Mouse (Mus musculus) lung, embryonic 16.5 days (tissue): ENCODE measurements around the gene Akap5. TPM values are rescaled to one million over a fixed set of nuclear protein-coding genes. Genes with fewer than 3 reads are reported as not detected.

Source experiments
- ATAC-seq: fragments of 200-750 bp; cut with Nextera tagmentation; 2 replicates; pipeline ENCODE4 v1.8.0; 2017; ENCODE audit warnings: low read depth, mild to moderate bottlenecking, moderate library complexity
- H3K27ac ChIP-seq: fragments of 300-500 bp; sonication (generic); 2 replicates; pipeline ENCODE4 v1.5.1; 2014; ENCODE audit warnings: mild to moderate bottlenecking, control low read depth, low read length
- H3K27me3 ChIP-seq: fragments of 300-500 bp; sonication (generic); 2 replicates; pipeline ENCODE4 v1.6.1; 2014; ENCODE audit warnings: low read depth, low read length, mixed read lengths; ENCODE audit not compliant: control insufficient read depth, insufficient read depth
- H3K36me3 ChIP-seq: fragments of 300-500 bp; sonication (generic); 2 replicates; pipeline ENCODE4 v1.6.1; 2014; ENCODE audit warnings: low read length; ENCODE audit not compliant: control insufficient read depth, insufficient read depth
- H3K4me1 ChIP-seq: fragments of 300-500 bp; sonication (generic); replicated peaks from 2 replicates; pipeline ENCODE4 v1.6.1; 2014; ENCODE audit warnings: low read length, mixed read lengths; ENCODE audit not compliant: control insufficient read depth, insufficient read depth
- H3K4me2 ChIP-seq: fragments of 300-500 bp; sonication (generic); 2 replicates; pipeline ENCODE4 v1.6.1; 2014; ENCODE audit warnings: low read depth, low read length, control low read depth
- H3K4me3 ChIP-seq: fragments of 300-500 bp; sonication (generic); 2 replicates; pipeline ENCODE4 v1.5.1; 2014; ENCODE audit warnings: mild to moderate bottlenecking, low read length, control low read depth
- H3K9ac ChIP-seq: fragments of 300-500 bp; sonication (generic); 2 replicates; pipeline ENCODE4 v1.6.1; 2014; ENCODE audit warnings: low read length, control low read depth
- H3K9me3 ChIP-seq: fragments of 300-500 bp; sonication (generic); 2 replicates; pipeline ENCODE4 v1.6.1; 2016; ENCODE audit warnings: low read length; ENCODE audit not compliant: control insufficient read depth
- WGBS: fragments of 180-500 bp; shearing (Covaris S2); extraction: QIAGEN DNeasy Blood & Tissue Kit; methylation state at CpG from one replicate; pipeline ENCODE4 v1.1.7; 2014; 5-methylcytosine and 5-hydroxymethylcytosine counted together
- polyA plus RNA-seq: library from polyadenylated mRNA; unstranded; fragments of >200 nt; fragmentation: Nextera tagmentation; extraction: Ambion mirVana; gene quantifications from 2 replicates; pipeline ENCODE4 v1.2.1, GENCODE M21; 2015

Akap5 gene
- polyA plus RNA-seq, 1 experiment from 2014 or later, result 35.7 TPM

DNA sequence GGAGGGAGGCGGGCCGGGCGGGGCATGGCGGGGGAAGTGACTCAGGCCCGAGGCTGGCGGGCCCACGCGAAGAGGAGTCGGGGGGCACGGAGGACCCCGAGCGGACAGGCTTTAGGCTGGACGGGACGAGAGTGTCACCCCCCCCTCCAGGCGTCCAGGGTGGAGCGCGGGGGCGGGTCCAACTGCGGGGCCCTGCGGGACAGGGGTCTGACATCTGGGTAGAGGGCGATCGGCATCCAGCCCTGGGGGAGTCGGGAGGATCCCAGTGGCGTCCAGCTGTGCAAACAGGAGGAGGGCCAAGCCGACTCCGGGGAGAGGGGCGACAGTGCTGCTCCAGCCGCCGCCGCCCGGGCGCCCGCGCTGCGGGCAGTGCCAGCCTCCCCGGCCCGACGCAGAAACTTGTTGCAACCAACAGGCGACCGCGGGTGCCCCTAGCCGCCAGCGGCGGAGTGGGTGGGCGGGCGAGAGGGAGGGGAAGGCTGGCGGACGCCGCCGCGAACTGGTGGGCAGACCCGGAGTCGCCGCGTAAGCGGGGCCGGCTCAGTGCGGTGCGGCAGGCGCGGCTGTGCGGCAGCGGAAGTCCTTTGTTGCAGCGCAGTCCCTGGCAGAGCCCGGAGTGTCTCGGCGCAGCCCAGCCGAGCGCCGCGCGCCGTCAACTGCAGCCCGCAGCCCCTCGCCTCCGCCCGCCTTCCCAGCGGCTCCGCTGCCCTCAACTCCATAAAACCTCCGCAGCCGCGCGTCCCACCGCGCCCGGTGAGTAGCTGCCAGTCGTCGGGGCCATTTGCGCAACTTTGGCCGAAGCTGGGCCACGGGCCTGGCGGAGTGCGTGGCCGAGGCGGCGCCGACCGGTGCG is 45.5 kb downstream of the Akap5 start, which contains the start of gene Zbtb1:
TSS of gene Zbtb1 (plus strand) at position 289 of the 853 bp plus-strand sequence.
- no peaks in the 10 kb centered on the region for H3K36me3 ChIP-seq
- WGBS, result under 1% methylated on average over 92 of the region's 99 CpGs
- peak within 1 kb of the TSS; percentile 99 for H3K9ac ChIP-seq
- H3K27ac ChIP-seq, result peak within 1 kb of the TSS; percentile 100
- H3K9me3 ChIP-seq, result no peaks in the 10 kb centered on the region
- no peaks in the 10 kb centered on the region for H3K27me3 ChIP-seq
- H3K4me2 ChIP-seq, result peak within 1 kb of the TSS; percentile 85
- peak; percentile 74 for ATAC-seq
- H3K4me1 ChIP-seq, result peaks cover 31% of the 10 kb centered on the region
- peak within 1 kb of the TSS; percentile 94 for H3K4me3 ChIP-seq

- no peaks in the 10 kb centered on the region for H3K27me3 ChIP-seq
- H3K4me2 ChIP-seq, result peak overlapping the region; percentile 85
- H3K9ac ChIP-seq, result peak overlapping the region; percentile 99
- H3K4me3 ChIP-seq, result peak overlapping the region; percentile 94
- peaks cover 30% of the 10 kb centered on the region for H3K4me1 ChIP-seq
- H3K9me3 ChIP-seq, result no peaks in the 10 kb centered on the region
- peak overlapping the region; percentile 100 for H3K27ac ChIP-seq
- ATAC-seq, result peak; percentile 76
- no peaks in the 10 kb centered on the region for H3K36me3 ChIP-seq
- 0% methylated on average over 59 of the region's 63 CpGs for WGBS
Measured at GRCm38 (mm10) chr12:76370831-76371571, 46.3 kb downstream of the Akap5 start.

DNA sequence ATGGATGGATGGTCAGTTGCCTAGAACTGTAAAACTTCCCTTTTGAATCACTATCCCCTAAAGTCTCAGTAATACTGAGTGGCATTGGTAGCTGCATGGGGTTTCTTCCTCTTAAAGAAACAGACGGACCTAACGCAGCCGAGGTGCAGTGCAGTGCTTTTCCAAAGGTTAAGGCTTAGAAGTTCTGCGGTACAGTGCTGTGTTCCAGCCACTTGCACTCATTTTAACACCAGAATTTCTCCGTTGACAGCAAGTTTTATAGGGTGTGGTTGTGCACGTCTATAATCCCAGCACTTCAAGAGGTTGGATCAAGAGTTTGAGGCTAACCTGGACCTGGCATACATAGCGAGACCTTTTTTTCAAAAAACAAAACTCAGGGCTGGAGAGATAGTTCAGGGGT is 47.4 kb downstream of the Akap5 start:
- ATAC-seq, result no peak
- H3K4me3 ChIP-seq, result peak overlapping the region; percentile 94
- H3K27me3 ChIP-seq, result no peaks in the 10 kb centered on the region
- peaks cover 29% of the 10 kb centered on the region for H3K4me1 ChIP-seq
- WGBS, result 37% methylated on average over 7 of the region's 7 CpGs
- H3K36me3 ChIP-seq, result no peaks in the 10 kb centered on the region
- H3K27ac ChIP-seq, result no peak overlapping the region
- H3K9me3 ChIP-seq, result no peaks in the 10 kb centered on the region
- peak overlapping the region; percentile 85 for H3K4me2 ChIP-seq
- H3K9ac ChIP-seq, result peak overlapping the region; percentile 99

- WGBS, result 81% methylated on average over 5 of the region's 7 CpGs
- Histone ChIP-seq H3K27ac (no peak overlapping the region), H3K9me3 (no peaks in the 10 kb centered on the region), H3K36me3 (no peaks in the 10 kb centered on the region), H3K4me2 (peak overlapping the region; percentile 85; the same call in 1 of the 2 replicates), H3K4me1 (peaks cover 20% of the 10 kb centered on the region), H3K27me3 (no peaks in the 10 kb centered on the region), H3K4me3 (no peak overlapping the region), H3K9ac (no peak overlapping the region)
- ATAC-seq, result no peak
Measured at GRCm38 (mm10) chr12:76372881-76373818, 48.5 kb downstream of the Akap5 start.

DNA sequence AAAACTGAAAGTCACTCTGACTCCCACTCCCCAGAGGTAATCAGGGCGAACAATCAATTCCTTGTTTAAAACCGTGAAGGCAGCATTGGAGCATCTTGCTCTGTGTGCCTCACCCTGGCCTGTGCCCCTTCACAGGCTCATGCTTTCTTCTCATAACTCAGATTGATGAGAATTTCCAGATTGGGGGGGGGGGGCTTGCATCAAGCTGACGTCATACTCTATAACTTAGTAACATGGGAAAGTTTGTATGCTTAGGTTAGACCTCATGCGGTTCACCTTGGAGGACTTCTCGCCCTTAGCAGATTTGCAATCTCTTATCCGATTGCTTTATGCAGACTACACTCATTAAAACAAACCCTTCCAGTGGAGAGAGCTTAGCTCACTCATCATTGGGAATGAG is 49.3 kb downstream of the Akap5 start:
- H3K4me1 ChIP-seq, result peaks cover 16% of the 10 kb centered on the region
- no peaks in the 10 kb centered on the region for H3K9me3 ChIP-seq
- H3K4me2 ChIP-seq, result no peak overlapping the region
- no peak overlapping the region for H3K9ac ChIP-seq
- no peak for ATAC-seq
- H3K36me3 ChIP-seq, result no peaks in the 10 kb centered on the region
- no peaks in the 10 kb centered on the region for H3K27me3 ChIP-seq
- 45% methylated on average over 6 of the region's 6 CpGs for WGBS
- H3K4me3 ChIP-seq, result no peak overlapping the region
- H3K27ac ChIP-seq, result no peak overlapping the region

DNA sequence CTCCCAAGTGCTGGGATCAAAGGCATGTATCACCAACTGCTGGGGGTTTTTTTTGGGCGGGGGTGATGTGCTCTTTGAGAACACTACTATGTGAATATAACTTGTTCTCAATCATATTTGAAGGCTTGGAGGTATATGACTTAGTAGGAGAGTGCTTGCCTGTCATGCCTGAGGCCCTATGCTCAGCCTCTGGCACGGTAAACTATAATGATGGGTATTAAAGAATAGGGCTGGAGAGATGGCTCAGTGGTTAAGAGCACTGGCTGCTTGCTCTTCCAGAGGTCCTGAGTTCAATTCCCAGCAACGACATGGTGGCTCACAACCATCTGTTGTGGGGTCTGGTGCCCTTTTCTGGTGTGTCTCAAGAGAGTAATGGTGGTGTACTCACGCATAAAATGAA is 50.2 kb downstream of the Akap5 start:
- ATAC-seq, result no peak
- Histone ChIP-seq H3K4me2 (no peak overlapping the region), H3K4me3 (no peak overlapping the region), H3K4me1 (peaks cover 16% of the 10 kb centered on the region), H3K27me3 (no peaks in the 10 kb centered on the region), H3K9me3 (no peaks in the 10 kb centered on the region), H3K9ac (no peak overlapping the region), H3K36me3 (no peaks in the 10 kb centered on the region), H3K27ac (no peak overlapping the region)
- 53% methylated on average over 4 of the region's 4 CpGs for WGBS

DNA sequence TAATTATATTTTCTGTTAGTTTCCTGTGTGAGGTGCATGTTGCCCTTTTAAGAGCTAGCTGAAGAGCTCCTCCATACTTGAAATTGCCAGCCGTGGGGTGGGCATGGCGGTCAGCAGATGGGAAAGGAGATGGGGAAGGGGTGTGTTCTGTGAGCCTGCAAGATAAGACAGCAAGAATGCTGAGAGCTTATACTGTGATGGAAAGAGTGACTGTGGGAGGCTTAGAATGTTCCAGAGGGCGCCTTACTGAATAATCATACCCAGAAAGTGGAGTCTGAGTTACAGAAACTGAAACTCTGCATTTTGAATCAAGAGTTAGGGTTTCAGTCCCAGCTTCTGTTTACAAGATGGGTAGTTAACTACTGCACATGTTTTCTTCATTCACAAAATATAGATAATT is 50.8 kb downstream of the Akap5 start:
- no peak for ATAC-seq
- Histone ChIP-seq H3K9ac (no peak overlapping the region), H3K4me2 (no peak overlapping the region), H3K4me3 (no peak overlapping the region), H3K4me1 (peaks cover 19% of the 10 kb centered on the region), H3K27ac (no peak overlapping the region), H3K9me3 (no peaks in the 10 kb centered on the region), H3K27me3 (no peaks in the 10 kb centered on the region), H3K36me3 (no peaks in the 10 kb centered on the region)
- WGBS, result 64% methylated on average over 3 of the region's 3 CpGs

GRCm38 (mm10) chr12:76376649-76377048 is 52.0 kb downstream of the Akap5 start:
- peaks cover 19% of the 10 kb centered on the region for H3K4me1 ChIP-seq
- H3K9ac ChIP-seq, result no peak overlapping the region
- 43% methylated on average over 7 of the region's 7 CpGs for WGBS

More at GRCm38 (mm10) chr12:76376649-76377048, 52.0 kb downstream of the Akap5 start:
- no peaks in the 10 kb centered on the region for H3K9me3 ChIP-seq
- H3K36me3 ChIP-seq, result no peaks in the 10 kb centered on the region
- no peaks in the 10 kb centered on the region for H3K27me3 ChIP-seq
- no peak overlapping the region for H3K4me3 ChIP-seq
- H3K27ac ChIP-seq, result no peak overlapping the region
- no peak for ATAC-seq
- no peak overlapping the region for H3K4me2 ChIP-seq
